Mouse (Mus musculus) brown adipose tissue, adult 24 weeks (tissue): ENCODE results near the gene Gm20806. TPM values are rescaled to one million over a fixed set of nuclear protein-coding genes. Genes with fewer than 3 reads are reported as not detected.
"Not testable (repeated sequence)": the region's sequence is repeated elsewhere in the genome, so short reads cannot be mapped to it uniquely, and the experiment has no call there.

Experiments used
- H3K27ac ChIP-seq: fragments of 200-500 bp; replicated peaks from 2 replicates; pipeline ENCODE4 v1.5.1; 2012; ENCODE audit warnings: low read depth, mild to moderate bottlenecking, low read length
- H3K4me1 ChIP-seq: fragments of 200-500 bp; 2 replicates; pipeline ENCODE4 v1.6.1; 2012; ENCODE audit warnings: low read length, mixed read lengths; ENCODE audit not compliant: control insufficient read depth, insufficient read depth, insufficient read length
- H3K4me3 ChIP-seq: fragments of 200-500 bp; 2 replicates; pipeline ENCODE4 v1.5.1; 2012; ENCODE audit warnings: low read depth, mild to moderate bottlenecking, low read length, moderate library complexity; ENCODE audit not compliant: insufficient read depth
- polyA plus RNA-seq: library from polyadenylated mRNA; stranded (reverse); fragments of >200 nt; gene quantifications from 2 replicates; pipeline ENCODE4 v1.2.4, GENCODE M21; 2012; ENCODE audit not compliant: missing spikeins, insufficient read depth, insufficient read length

Gm20806 gene
- polyA plus RNA-seq: not detected in 2 replicates

- not testable (repeated sequence) for H3K4me1 ChIP-seq, H3K27ac ChIP-seq, H3K4me3 ChIP-seq
Observed at GRCm38 (mm10) chrY:78837956-78838355, at the start of gene Gm20806. Gene Gm20806, minus strand, starts transcription at chrY:78838056.
